Mouse (Mus musculus) megakaryocyte, embryonic 14.5 days (primary cell): ENCODE results near the gene Kcnh4.

Experiments
- FLI1 ChIP-seq: IDR thresholded peaks from 2 replicates; pipeline ENCODE4 v1.6.1; 2012; ENCODE audit warnings: low read length, inconsistent platforms, mixed read lengths
- GATA1 ChIP-seq: IDR thresholded peaks from 3 replicates; pipeline ENCODE4 v1.6.1; 2012; ENCODE audit warnings: mixed read lengths, low read length, inconsistent platforms, borderline replicate concordance

GRCm38 (mm10) chr11:100754021-100754692 lies 5.6 kb downstream of the Kcnh4 start:
- no peak for TF ChIP-seq FLI1
- no peak for TF ChIP-seq GATA1
